Mouse (Mus musculus): ENCODE data around the gene Rbms2. TPM values are rescaled to one million over a fixed set of nuclear protein-coding genes. Genes with fewer than 3 reads are reported as not detected.

Gene Rbms2
- polyA plus RNA-seq, 1 experiment from 2014 or later: 7.0 TPM

DNA sequence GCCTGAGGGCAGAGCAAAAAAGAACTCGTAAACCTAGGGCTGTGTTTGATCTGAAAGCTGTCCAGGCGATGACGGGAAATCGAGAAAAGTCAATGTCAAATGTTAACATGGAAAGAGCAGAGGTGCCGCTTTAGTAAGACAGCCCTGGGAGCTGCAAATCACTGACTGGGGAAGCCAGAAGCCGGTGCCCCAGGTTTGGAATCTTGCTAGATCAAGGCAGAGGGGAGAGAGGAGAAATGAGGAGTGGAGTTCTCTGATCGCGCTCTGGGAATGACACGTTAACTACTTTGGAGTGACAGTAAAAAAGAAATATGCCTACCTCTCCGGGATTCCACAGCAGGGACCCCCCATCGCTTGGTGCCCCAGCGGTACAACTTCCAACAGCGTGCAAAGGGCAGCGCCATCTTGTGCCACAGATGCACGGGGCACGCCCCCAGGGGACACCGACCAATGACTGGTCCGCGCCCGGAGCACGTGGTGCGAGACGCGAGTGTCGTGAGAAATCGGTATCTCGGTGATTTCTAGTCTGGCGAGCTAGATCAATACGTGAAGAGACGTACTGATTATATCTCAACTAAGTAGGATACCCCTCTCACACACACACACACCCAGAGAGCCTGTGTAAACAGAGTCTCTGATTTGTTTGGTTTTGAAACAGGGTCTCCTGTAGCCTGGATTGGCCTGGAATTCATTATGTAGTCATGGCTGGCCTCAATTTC lies 31.5 kb upstream of the Rbms2 start, which contains the start of gene Spryd4:
Gene Spryd4, minus strand, starts transcription at position 418 of the 719 bp plus-strand sequence.
- Histone ChIP-seq H3K27me3 (peaks cover 3% of the 10 kb centered on the region; the same call in 1 of the 2 replicates), H3K4me2 (peak within 1 kb of the TSS; percentile 97), H3K4me1 (replicated peaks) (peaks cover 29% of the 10 kb centered on the region), H3K36me3 (peaks cover 16% of the 10 kb centered on the region; the same call in 1 of the 2 replicates), H3K4me3 (replicated peaks) (peak within 1 kb of the TSS; percentile 73), H3K27ac (peak within 1 kb of the TSS; percentile 71), H3K9me3 (replicated peaks) (no peaks in the 10 kb centered on the region), H3K9ac (peak within 1 kb of the TSS; percentile 79)
- DNase-seq: peak; percentile 85
- WGBS (ENCODE audit: insufficient replicate concordance): under 1% methylated on average over 30 of the region's 30 CpGs
- peak; percentile 85 for ATAC-seq (ENCODE audit: low read depth)

DNA sequence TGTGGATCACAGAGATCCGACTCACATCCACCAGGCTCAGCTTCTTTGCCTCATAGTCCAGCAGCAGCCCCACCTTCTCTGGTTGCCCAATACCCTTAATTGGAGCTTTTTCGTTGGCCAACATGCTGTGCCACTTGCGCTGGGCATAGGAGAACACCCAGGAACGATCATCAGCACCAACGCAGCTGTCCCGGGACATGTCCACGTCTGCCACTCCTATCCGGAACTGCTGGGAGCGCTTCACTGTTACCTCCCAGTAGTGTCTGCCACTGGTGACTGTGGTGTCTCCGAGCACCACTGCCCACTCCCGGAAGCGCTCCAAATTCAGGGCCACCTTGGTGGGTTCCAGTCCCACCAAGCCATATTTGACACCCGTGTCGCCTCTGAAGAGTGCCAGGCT lies 30.9 kb upstream of the Rbms2 start:
- DNase-seq: no peak
- H3K4me2 ChIP-seq: peak overlapping the region; percentile 97

DNA sequence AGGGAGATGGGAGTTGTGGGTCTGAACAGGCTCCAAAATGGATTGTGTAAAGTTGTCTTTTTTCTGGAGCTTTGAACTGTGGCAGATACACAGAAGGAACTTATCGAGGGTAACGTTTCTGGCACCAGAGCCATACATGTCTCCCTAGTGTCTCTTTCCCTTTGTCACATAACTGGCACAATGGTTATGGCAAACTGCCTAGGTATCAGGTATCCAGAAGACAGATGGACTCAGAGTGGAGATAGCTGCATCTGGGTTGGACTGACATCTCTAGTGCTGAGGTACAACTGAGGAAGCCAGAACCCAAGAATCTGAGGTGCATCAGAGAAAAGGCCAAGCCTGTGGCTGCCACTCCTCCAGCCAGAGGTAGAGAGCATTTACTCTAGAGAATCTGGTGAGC lies 30.0 kb upstream of the Rbms2 start:
- no peak for ATAC-seq (ENCODE audit: low read depth)
- H3K9me3 ChIP-seq (replicated peaks): no peaks in the 10 kb centered on the region
- H3K27me3 ChIP-seq: peaks cover 3% of the 10 kb centered on the region; the same call in 1 of the 2 replicates
- WGBS (ENCODE audit: insufficient replicate concordance): 78% methylated on average over 2 of the region's 2 CpGs
- H3K9ac ChIP-seq: peak overlapping the region; percentile 79; the same call in 1 of the 2 replicates
- H3K4me2 ChIP-seq: peak overlapping the region; percentile 97
- H3K27ac ChIP-seq: no peak overlapping the region
- no peak for DNase-seq
- H3K4me3 ChIP-seq (replicated peaks): no peak overlapping the region; the same call in 1 of the 2 replicates
- peaks cover 17% of the 10 kb centered on the region; the same call in 1 of the 2 replicates for H3K36me3 ChIP-seq
- H3K4me1 ChIP-seq (replicated peaks): peaks cover 30% of the 10 kb centered on the region

More for the DNA sequence above, 30.9 kb upstream of the Rbms2 start:
- Histone ChIP-seq H3K4me1 (replicated peaks) (peaks cover 29% of the 10 kb centered on the region), H3K36me3 (peaks cover 17% of the 10 kb centered on the region; the same call in 1 of the 2 replicates), H3K9ac (peak overlapping the region; percentile 79), H3K27ac (0 out of 2 replicates have a peak overlapping the region, but pooled peaks have one; percentile 23), H3K9me3 (replicated peaks) (no peaks in the 10 kb centered on the region), H3K4me3 (replicated peaks) (peak overlapping the region; percentile 73), H3K27me3 (peaks cover 3% of the 10 kb centered on the region; the same call in 1 of the 2 replicates)
- 0 out of 2 replicates have a peak, but pooled peaks have one; percentile 5 for ATAC-seq (ENCODE audit: low read depth)
- WGBS (ENCODE audit: insufficient replicate concordance): 15% methylated on average over 14 of the region's 14 CpGs

DNA sequence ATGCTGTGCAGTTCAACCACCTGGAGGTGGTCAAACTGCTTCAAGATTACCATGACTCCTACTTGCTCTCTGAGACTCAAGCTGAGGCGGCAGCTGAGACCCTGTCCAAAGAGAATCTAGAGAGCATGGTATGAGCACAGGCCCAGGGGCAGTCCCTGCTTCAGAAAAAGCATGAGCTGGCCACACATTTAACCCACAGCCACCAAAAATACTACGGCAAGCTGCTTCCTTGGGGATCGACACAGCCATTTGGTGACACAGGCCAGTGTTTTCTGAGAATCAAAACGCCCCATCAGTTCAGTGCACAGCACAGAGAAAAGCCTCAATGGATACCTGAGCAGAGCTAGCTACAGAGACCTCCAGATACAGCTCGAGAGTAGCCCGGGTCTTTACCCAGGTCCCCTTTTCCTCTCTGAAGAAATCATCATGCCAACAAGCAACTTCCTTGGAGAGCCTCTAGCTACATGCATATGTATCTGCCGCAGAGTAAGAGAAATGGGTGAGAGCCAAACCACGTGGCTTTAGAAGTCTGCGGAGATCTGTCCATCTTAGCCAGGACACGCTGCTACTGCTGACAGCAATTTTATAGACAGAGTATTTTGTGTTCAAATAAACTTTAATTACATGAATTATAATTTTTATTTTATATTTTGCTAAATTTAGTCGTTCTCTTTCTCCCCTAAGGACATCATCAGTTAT lies 29.4 kb upstream of the Rbms2 start:
- ATAC-seq (ENCODE audit: low read depth): no peak
- Histone ChIP-seq H3K4me3 (replicated peaks) (no peak overlapping the region), H3K9ac (no peak overlapping the region), H3K4me1 (replicated peaks) (peaks cover 37% of the 10 kb centered on the region), H3K27me3 (peaks cover under 1% of the 10 kb centered on the region; the same call in 1 of the 2 replicates), H3K4me2 (no peak overlapping the region), H3K27ac (no peak overlapping the region), H3K9me3 (replicated peaks) (no peaks in the 10 kb centered on the region), H3K36me3 (peaks cover 17% of the 10 kb centered on the region; the same call in 1 of the 2 replicates)
- no peak for DNase-seq
- WGBS (ENCODE audit: insufficient replicate concordance): 80% methylated on average over 11 of the region's 11 CpGs

DNA sequence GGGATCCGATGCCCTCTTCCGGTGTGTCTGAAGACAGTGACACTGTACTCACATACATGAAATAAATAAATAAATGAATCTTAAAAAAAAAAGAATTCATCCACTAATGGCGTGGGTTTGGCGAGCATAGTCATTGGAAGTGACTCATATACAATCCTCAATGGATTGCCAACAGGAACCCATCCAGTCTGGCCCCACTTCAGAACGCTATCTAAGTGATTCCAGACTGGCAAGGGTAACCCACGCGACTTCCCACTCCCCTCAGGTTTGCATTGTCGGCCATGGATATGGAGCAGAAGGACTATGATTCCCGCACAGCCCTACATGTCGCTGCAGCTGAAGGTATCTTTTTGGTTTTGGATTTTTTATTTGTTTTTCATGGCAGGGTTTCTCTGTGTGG lies 28.2 kb upstream of the Rbms2 start:
- Histone ChIP-seq H3K4me1 (replicated peaks) (peaks cover 44% of the 10 kb centered on the region), H3K4me3 (replicated peaks) (no peak overlapping the region), H3K4me2 (no peak overlapping the region), H3K27me3 (no peaks in the 10 kb centered on the region), H3K36me3 (peaks cover 17% of the 10 kb centered on the region; the same call in 1 of the 2 replicates), H3K9ac (no peak overlapping the region), H3K9me3 (replicated peaks) (no peaks in the 10 kb centered on the region), H3K27ac (no peak overlapping the region)
- DNase-seq: no peak
- WGBS (ENCODE audit: insufficient replicate concordance): 84% methylated on average over 10 of the region's 10 CpGs
- ATAC-seq (ENCODE audit: low read depth): no peak

DNA sequence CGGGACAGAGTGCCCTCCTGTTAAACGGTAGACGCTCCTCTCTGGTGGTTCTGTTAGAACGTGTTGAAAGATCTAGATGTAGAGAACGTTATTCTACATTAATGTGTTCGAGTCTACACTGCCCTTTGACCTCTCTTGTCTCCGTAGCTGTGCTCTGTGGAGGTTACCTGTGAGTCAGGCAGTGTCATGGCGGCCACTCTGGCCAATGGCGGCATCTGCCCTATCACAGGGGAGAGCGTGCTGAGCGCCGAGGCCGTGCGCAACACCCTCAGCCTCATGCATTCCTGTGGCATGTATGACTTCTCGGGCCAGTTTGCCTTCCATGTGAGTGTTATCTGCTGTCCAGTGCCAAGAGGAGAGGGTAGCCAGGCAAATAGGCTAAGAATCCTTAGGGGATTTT lies 24.8 kb upstream of the Rbms2 start:
- ATAC-seq (ENCODE audit: low read depth) (no peak), DNase-seq (no peak)
- no peak overlapping the region for H3K4me2 ChIP-seq
- no peak overlapping the region for H3K27ac ChIP-seq
- H3K4me3 ChIP-seq (replicated peaks): no peak overlapping the region
- peaks cover 25% of the 10 kb centered on the region for H3K4me1 ChIP-seq (replicated peaks)
- WGBS (ENCODE audit: insufficient replicate concordance): 79% methylated on average over 15 of the region's 15 CpGs
- peaks cover 17% of the 10 kb centered on the region; the same call in 1 of the 2 replicates for H3K36me3 ChIP-seq
- H3K9me3 ChIP-seq (replicated peaks): no peaks in the 10 kb centered on the region
- H3K27me3 ChIP-seq: peaks cover 5% of the 10 kb centered on the region; the same call in 1 of the 2 replicates
- H3K9ac ChIP-seq: no peak overlapping the region

DNA sequence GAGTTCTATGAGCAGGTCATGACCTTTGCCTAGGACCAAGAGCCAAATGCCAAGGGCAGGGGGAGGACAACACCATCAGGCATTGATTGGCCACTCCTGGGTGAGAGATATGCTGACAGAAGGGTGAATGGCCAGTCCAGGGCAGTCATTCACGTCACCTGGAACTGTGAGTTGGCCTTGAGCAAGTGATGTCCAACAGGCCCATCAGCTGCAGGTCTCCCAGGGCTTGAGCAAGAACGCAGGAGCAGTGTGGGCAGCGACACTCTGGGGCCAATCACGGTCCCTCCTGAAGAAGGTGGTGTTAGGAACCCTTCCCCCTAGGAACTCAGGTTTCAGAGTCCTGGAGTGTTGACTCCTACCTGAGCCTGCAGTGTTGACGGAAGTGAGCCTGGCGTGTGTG lies 21.8 kb upstream of the Rbms2 start:
- WGBS (ENCODE audit: insufficient replicate concordance): 61% methylated on average over 6 of the region's 6 CpGs
- no peak overlapping the region for H3K9ac ChIP-seq
- H3K4me1 ChIP-seq (replicated peaks): peaks cover 25% of the 10 kb centered on the region
- no peaks in the 10 kb centered on the region for H3K9me3 ChIP-seq (replicated peaks)
- peaks cover 22% of the 10 kb centered on the region for H3K27me3 ChIP-seq
- no peak for DNase-seq
- no peak overlapping the region for H3K27ac ChIP-seq
- H3K4me3 ChIP-seq (replicated peaks): no peak overlapping the region
- no peak overlapping the region for H3K4me2 ChIP-seq
- 0 out of 2 replicates have a peak, but pooled peaks cover 3% of the 10 kb centered on the region for H3K36me3 ChIP-seq
- ATAC-seq (ENCODE audit: low read depth): peak; percentile 52

DNA sequence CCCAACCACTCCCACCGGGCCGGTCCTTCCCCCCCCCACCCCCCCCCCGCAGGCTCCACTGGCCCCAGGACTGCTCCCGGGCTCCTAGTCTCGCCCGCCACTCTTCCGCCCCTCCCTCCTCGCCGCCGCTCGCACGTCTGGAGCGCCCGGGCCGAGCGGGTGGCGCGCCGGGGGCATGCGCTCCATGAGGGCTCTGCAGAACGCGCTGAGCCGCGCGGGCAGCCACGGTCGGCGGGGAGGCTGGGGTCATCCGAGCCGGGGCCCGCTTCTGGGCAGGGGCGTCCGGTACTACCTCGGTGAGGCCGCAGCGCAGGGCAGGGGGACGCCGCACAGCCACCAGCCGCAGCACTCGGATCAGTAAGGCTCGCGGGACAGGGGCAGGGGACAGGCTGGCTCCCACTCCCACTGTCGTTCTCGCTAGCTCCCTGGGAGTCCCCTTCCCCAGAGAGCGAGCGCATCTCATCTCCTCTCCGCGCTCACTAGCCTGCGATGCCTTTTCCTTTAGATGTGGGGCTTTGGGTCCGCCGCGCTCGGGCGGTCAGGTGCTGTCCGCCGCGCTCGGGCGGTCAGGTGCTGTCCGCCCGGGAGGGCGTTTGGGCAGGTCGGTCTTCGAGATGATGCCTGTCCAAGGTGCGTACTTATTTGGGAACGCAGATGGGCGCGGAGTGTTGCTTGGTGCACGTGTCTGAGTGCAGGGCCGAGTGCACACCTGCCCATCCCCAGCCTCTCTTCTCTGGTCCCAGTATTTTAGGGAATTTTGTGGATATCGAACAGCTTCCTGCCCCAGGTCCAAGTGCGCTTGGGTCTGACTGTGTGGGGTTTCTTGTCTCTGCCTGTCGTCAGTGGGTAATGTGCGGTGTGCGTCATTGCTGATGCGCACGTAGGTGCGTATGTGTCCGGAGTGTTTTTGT lies 14.7 kb upstream of the Rbms2 start:
- Histone ChIP-seq H3K4me3 (replicated peaks) (peak overlapping the region; percentile 71), H3K27ac (no peak overlapping the region), H3K9me3 (replicated peaks) (no peaks in the 10 kb centered on the region), H3K4me2 (peak overlapping the region; percentile 98), H3K27me3 (peaks cover 54% of the 10 kb centered on the region), H3K9ac (peak overlapping the region; percentile 75), H3K36me3 (no peaks in the 10 kb centered on the region), H3K4me1 (replicated peaks) (peaks cover 24% of the 10 kb centered on the region)
- ATAC-seq (ENCODE audit: low read depth): peak; percentile 87
- DNase-seq: no peak
- WGBS (ENCODE audit: insufficient replicate concordance): 1% methylated on average over 76 of the region's 79 CpGs

DNA sequence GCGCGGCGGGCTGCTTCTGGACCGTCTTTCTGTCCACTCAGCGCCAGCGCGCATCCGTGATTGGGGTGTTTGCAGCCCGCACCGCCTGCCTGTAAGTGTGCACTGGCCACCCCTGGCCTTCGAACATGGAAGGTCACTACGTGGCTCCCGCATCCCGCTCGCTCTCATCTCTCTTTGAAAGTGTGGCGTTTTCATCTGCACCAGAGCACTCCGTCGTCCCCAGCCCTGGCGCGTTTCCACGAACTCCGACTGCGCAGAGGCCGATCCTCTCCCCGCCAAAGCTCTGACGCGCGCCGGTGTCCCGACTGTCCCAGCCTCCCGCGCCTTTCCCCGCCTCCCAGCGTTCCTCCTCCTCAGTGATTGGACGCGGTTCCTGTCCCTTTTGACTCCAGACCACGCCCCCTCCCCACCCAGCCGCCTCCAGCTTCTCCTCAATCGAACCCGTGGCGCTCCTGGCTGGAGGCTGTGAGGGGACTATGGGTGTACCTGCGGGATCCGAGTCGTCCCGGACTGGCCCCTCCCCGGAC lies 14.0 kb upstream of the Rbms2 start, which contains the start of gene Gls2:
Gene Gls2, plus strand, starts transcription at position 434 of the 527 bp plus-strand sequence.
- Histone ChIP-seq H3K27me3 (peaks cover 49% of the 10 kb centered on the region), H3K36me3 (no peaks in the 10 kb centered on the region), H3K4me1 (replicated peaks) (peaks cover 24% of the 10 kb centered on the region), H3K9ac (peak within 1 kb of the TSS; percentile 75), H3K27ac (no peak within 1 kb of the TSS), H3K4me3 (replicated peaks) (peak within 1 kb of the TSS; percentile 71), H3K9me3 (replicated peaks) (no peaks in the 10 kb centered on the region), H3K4me2 (peak within 1 kb of the TSS; percentile 98)
- DNase-seq: peak; percentile 79
- under 1% methylated on average over 46 of the region's 46 CpGs for WGBS (ENCODE audit: insufficient replicate concordance)
- peak; percentile 96 for ATAC-seq (ENCODE audit: low read depth)

DNA sequence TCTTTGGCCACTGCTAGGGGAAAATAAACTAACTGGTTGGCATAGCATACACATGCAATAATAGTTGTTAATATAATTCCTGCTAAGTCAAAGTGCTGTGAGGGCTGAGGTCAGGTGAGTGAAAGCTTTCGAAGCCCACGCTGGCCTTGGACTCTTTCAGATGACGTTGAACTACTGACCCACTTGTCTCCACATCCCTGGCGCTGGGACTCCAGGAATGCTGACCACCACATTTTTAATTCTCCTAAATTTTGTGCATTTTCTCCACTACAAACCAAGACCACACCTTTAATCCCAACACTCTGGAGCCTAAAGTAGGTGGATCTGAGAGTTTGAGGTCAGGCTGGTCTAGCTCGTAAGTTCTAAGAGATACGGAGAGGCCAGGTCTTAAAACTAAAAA lies 13.0 kb upstream of the Rbms2 start:
- DNase-seq: no peak
- ATAC-seq (ENCODE audit: low read depth): no peak

More for the DNA sequence above, 13.0 kb upstream of the Rbms2 start:
- H3K4me3 ChIP-seq (replicated peaks): no peak overlapping the region
- H3K4me1 ChIP-seq (replicated peaks): peaks cover 27% of the 10 kb centered on the region
- no peak overlapping the region; the same call in 1 of the 2 replicates for H3K4me2 ChIP-seq
- no peak overlapping the region for H3K9ac ChIP-seq
- no peaks in the 10 kb centered on the region for H3K9me3 ChIP-seq (replicated peaks)
- H3K27me3 ChIP-seq: peaks cover 43% of the 10 kb centered on the region
- H3K27ac ChIP-seq: no peak overlapping the region
- 83% methylated on average over 6 of the region's 6 CpGs for WGBS (ENCODE audit: insufficient replicate concordance)
- no peaks in the 10 kb centered on the region for H3K36me3 ChIP-seq
